Mouse (Mus musculus) erythroblast, embryonic 14.5 days (primary cell): ENCODE results near the gene Nup210l.

Source experiments
- GATA1 ChIP-seq: IDR thresholded peaks from 2 replicates; pipeline ENCODE4 v1.6.1; 2012; ENCODE audit warnings: low read length, inconsistent platforms, mixed read lengths
- TAL1 ChIP-seq: IDR thresholded peaks from 3 replicates; pipeline ENCODE4 v1.6.1; 2012; ENCODE audit warnings: low read length, inconsistent platforms, mixed read lengths

DNA sequence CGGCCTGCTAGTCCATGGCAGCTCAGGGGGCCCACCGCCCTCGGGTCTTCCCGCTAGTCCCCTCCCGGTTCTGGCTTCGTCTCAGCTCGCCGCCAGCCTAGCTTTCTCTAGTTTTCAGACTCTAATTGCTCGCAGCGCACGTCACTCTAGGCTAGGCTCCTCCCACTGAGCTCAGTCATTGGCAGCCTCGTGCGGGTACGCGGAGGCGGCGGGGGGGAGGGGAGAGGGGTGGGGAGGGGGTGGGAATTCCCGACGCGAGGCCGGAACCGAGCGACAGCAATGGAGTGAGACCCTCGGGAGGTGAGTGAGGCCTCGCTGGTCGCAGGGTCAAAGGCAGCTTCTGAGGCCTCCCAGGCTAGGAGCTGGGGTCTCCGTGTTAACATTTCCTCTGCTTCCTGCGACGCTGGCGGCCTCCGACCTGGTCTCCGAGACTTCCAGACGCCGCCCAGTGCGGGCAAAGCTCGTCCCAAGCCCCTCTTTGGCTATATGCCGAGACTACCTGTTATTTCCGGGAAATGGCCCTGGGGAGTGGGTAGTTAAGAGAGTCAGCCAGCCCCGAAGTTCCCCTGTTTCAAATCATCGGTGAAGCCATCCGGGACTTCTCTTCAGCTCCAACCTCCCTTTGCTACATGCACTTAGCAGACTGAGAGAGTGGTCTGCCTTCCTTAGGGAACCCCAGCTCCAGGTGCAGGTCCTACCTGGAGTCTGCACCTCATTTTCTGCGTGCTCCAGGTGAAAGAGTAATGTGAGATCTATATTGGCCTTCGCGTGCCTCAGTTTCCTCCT lies 144.2 kb downstream of the Nup210l start, which contains the start of gene Slc39a1:
- TF ChIP-seq GATA1 (no peak), TAL1 (no peak)
